Mouse (Mus musculus) myocyte (in vitro differentiated cells): ENCODE data around the gene Cacna1i.

Experiments used
- MAX ChIP-seq: IDR thresholded peaks from one replicate; pipeline ENCODE4 v1.6.1; 2011; ENCODE audit warnings: low read depth, mild to moderate bottlenecking, control low read depth
- MYOG ChIP-seq, 3 experiments: IDR thresholded peaks; one replicate each; pipeline ENCODE4 v1.6.1; 2011; ENCODE audit warnings: control low read depth in 2 of 3, low read depth in 2 of 3, mild to moderate bottlenecking in 2 of 3; ENCODE audit not compliant: insufficient read length in 2 of 3, control insufficient read depth in 1 of 3, insufficient read depth in 1 of 3
- POLR2A ChIP-seq: IDR thresholded peaks from one replicate; pipeline ENCODE4 v1.6.1; 2011; ENCODE audit warnings: low read depth, mild to moderate bottlenecking, control low read depth, moderate library complexity; ENCODE audit not compliant: insufficient read length
- SRF ChIP-seq: IDR thresholded peaks from one replicate; pipeline ENCODE4 v1.6.1; 2011; ENCODE audit warnings: low read depth; ENCODE audit not compliant: control insufficient read depth, insufficient read length

GRCm38 (mm10) chr15:80418146-80418545 is 131.1 kb downstream of the Cacna1i start:
- TF ChIP-seq MAX, result no peak
- no peak for TF ChIP-seq MYOG (IDR thresholded peaks at IDR 0.05; ENCODE audit: control insufficient read depth in 1 of 3, insufficient read depth in 1 of 3, insufficient read length in 2 of 3, low read depth in 2 of 3)
- TF ChIP-seq POLR2A, result no peak
- no peak for TF ChIP-seq SRF
